Mouse (Mus musculus): ENCODE measurements at regions not wholly inside any gene's neighbourhood (a gene's known extent, or its start where the extent isn't known, plus 50 kb on each side); places are given as distances from the start of the nearest gene placed in this dataset.

GRCm38 (mm10) chr5:119060886-119061285 is 500.4 kb downstream of the Med13l start:
- no peak overlapping the region for H3K27ac ChIP-seq (ENCODE audit: insufficient read depth, low read length)
- TF ChIP-seq POLR2A (IDR thresholded peaks at IDR 0.05; ENCODE audit: extremely low read depth, insufficient read depth, low read length) (no peak), CTCF (IDR thresholded peaks at IDR 0.05; ENCODE audit: extremely low read depth, insufficient read depth, low read length) (no peak)
- H3K4me1 ChIP-seq (ENCODE audit: control insufficient read depth, insufficient read depth, low read length) = no peaks in the 10 kb centered on the region
- H3K4me3 ChIP-seq (ENCODE audit: insufficient read depth, low read length) = no peak overlapping the region

GRCm38 (mm10) chr5:119062478-119062877 is 502.0 kb downstream of the Med13l start:
- TF ChIP-seq CTCF (IDR thresholded peaks at IDR 0.05; ENCODE audit: extremely low read depth, insufficient read depth, low read length) (no peak), POLR2A (IDR thresholded peaks at IDR 0.05; ENCODE audit: extremely low read depth, insufficient read depth, low read length) (no peak)
- Histone ChIP-seq H3K4me1 (ENCODE audit: control insufficient read depth, insufficient read depth, low read length) (no peaks in the 10 kb centered on the region), H3K4me3 (ENCODE audit: insufficient read depth, low read length) (no peak overlapping the region), H3K27ac (ENCODE audit: insufficient read depth, low read length) (no peak overlapping the region)

- no peaks in the 10 kb centered on the region for H3K4me1 ChIP-seq (ENCODE audit: control insufficient read depth, insufficient read depth, low read length)
- no peak overlapping the region for H3K27ac ChIP-seq (ENCODE audit: insufficient read depth, low read length)
- TF ChIP-seq CTCF (IDR thresholded peaks at IDR 0.05; ENCODE audit: extremely low read depth, insufficient read depth, low read length) (no peak), POLR2A (IDR thresholded peaks at IDR 0.05; ENCODE audit: extremely low read depth, insufficient read depth, low read length) (no peak)
- H3K4me3 ChIP-seq (ENCODE audit: insufficient read depth, low read length) = no peak overlapping the region
Observed at GRCm38 (mm10) chr5:119066666-119067065, 506.2 kb downstream of the Med13l start.

DNA sequence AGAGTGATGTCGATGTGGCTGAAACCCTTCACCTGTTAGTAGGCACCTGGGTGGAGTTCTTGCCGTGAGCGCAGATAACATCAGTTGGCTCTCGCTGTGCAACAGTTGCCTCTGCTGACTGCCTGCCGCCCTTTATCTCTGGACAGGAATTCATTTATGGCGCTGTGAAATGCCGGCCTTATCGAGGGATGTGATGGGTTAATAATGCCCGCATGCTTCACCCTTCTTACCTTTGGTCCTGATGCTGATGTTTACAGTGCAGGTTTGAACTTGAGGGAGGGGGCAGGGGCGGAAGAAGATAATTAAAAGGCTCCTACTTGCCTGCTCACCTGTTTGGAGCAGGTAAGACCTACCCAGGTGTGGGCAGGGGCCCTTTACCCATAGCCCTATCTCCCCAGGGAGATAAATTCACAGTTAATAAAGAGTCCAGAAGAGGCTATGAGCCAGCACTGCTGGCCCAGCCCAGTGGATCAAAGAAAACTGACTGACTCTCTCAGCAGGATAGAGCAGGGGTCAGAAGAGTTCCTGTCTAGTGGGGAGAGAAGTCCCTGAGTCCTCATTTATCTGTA is 509.4 kb downstream of the Med13l start:
- Histone ChIP-seq H3K27ac (ENCODE audit: insufficient read depth, low read length) (no peak overlapping the region), H3K4me1 (ENCODE audit: control insufficient read depth, insufficient read depth, low read length) (no peaks in the 10 kb centered on the region), H3K4me3 (ENCODE audit: insufficient read depth, low read length) (no peak overlapping the region)
- TF ChIP-seq POLR2A (IDR thresholded peaks at IDR 0.05; ENCODE audit: extremely low read depth, insufficient read depth, low read length) (no peak), CTCF (IDR thresholded peaks at IDR 0.05; ENCODE audit: extremely low read depth, insufficient read depth, low read length) (no peak)

DNA sequence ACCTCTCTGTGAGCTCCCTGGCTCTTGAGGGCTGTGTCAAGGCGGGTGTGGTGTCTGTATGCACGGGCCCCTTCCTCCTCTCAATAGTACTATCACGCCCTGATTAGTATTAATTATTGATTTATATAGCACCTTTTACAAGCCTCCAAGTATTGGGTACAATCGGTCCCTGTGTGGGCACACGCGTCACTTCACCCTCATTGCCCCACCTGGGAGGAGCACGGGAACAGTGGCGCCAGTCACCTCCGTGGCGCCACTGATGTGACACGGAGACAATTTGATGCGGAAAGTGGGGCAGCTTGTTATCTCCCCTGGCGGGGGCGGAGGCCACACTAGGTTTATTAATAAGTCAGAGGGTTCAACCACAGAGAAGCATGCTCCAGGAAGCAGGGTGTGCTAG is 512.2 kb downstream of the Med13l start:
- no peak for TF ChIP-seq CTCF (IDR thresholded peaks at IDR 0.05; ENCODE audit: extremely low read depth, insufficient read depth, low read length)
- TF ChIP-seq POLR2A (IDR thresholded peaks at IDR 0.05; ENCODE audit: extremely low read depth, insufficient read depth, low read length) = no peak
- H3K4me1 ChIP-seq (ENCODE audit: control insufficient read depth, insufficient read depth, low read length) = no peaks in the 10 kb centered on the region
- H3K27ac ChIP-seq (ENCODE audit: insufficient read depth, low read length) = no peak overlapping the region
- H3K4me3 ChIP-seq (ENCODE audit: insufficient read depth, low read length) = no peak overlapping the region

DNA sequence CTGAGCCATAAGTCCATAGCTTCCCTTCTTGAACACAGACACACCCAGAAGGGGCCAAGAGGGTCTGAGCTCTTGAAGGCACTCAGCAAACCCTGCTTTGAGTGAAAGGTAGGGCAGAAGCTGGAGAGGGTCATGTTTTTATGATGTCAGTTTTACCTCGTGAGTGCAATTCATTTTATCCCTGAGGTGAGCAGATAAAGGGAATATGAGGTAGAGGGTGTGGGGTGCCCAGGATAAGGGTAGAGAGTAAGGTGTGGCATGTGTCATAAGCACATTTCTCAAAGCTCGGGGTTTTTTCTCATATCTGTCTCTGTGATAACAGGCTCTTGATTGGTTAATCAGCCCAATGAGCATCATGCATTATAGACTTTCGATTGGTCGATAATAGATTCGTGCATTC is 520.3 kb downstream of the Med13l start:
- no peaks in the 10 kb centered on the region for H3K4me1 ChIP-seq (ENCODE audit: control insufficient read depth, insufficient read depth, low read length)
- no peak overlapping the region for H3K4me3 ChIP-seq (ENCODE audit: insufficient read depth, low read length)
- H3K27ac ChIP-seq (ENCODE audit: insufficient read depth, low read length) = no peak overlapping the region
- TF ChIP-seq CTCF (IDR thresholded peaks at IDR 0.05; ENCODE audit: extremely low read depth, insufficient read depth, low read length) = no peak

- Histone ChIP-seq H3K4me3 (ENCODE audit: insufficient read depth, low read length) (no peak overlapping the region), H3K27ac (ENCODE audit: insufficient read depth, low read length) (no peak overlapping the region), H3K4me1 (ENCODE audit: control insufficient read depth, insufficient read depth, low read length) (no peaks in the 10 kb centered on the region)
- no peak for TF ChIP-seq POLR2A (IDR thresholded peaks at IDR 0.05; ENCODE audit: extremely low read depth, insufficient read depth, low read length)
- TF ChIP-seq CTCF (IDR thresholded peaks at IDR 0.05; ENCODE audit: extremely low read depth, insufficient read depth, low read length) = no peak
Observed at GRCm38 (mm10) chr5:119082895-119083294, 522.4 kb downstream of the Med13l start.

GRCm38 (mm10) chr5:119097576-119098193 is 537.2 kb downstream of the Med13l start:
- Histone ChIP-seq H3K4me3 (ENCODE audit: insufficient read depth, low read length) (no peak overlapping the region), H3K27ac (ENCODE audit: insufficient read depth, low read length) (no peak overlapping the region), H3K4me1 (ENCODE audit: control insufficient read depth, insufficient read depth, low read length) (peaks cover 2% of the 10 kb centered on the region; the same call in 1 of the 2 replicates)
- TF ChIP-seq POLR2A (IDR thresholded peaks at IDR 0.05; ENCODE audit: extremely low read depth, insufficient read depth, low read length) (no peak), CTCF (IDR thresholded peaks at IDR 0.05; ENCODE audit: extremely low read depth, insufficient read depth, low read length) (no peak)

- H3K4me1 ChIP-seq (ENCODE audit: control insufficient read depth, insufficient read depth, low read length) = peaks cover 2% of the 10 kb centered on the region; the same call in 1 of the 2 replicates
- no peak for TF ChIP-seq POLR2A (IDR thresholded peaks at IDR 0.05; ENCODE audit: extremely low read depth, insufficient read depth, low read length)
- TF ChIP-seq CTCF (IDR thresholded peaks at IDR 0.05; ENCODE audit: extremely low read depth, insufficient read depth, low read length) = no peak
- H3K27ac ChIP-seq (ENCODE audit: insufficient read depth, low read length) = no peak overlapping the region
- no peak overlapping the region for H3K4me3 ChIP-seq (ENCODE audit: insufficient read depth, low read length)
Observed at GRCm38 (mm10) chr5:119099817-119100216, 539.3 kb downstream of the Med13l start.

GRCm38 (mm10) chr5:119103503-119103902 is 543.0 kb downstream of the Med13l start:
- Histone ChIP-seq H3K4me1 (ENCODE audit: control insufficient read depth, insufficient read depth, low read length) (peaks cover 2% of the 10 kb centered on the region; the same call in 1 of the 2 replicates), H3K4me3 (ENCODE audit: insufficient read depth, low read length) (no peak overlapping the region), H3K27ac (ENCODE audit: insufficient read depth, low read length) (no peak overlapping the region)
- TF ChIP-seq CTCF (IDR thresholded peaks at IDR 0.05; ENCODE audit: extremely low read depth, insufficient read depth, low read length) (no peak), POLR2A (IDR thresholded peaks at IDR 0.05; ENCODE audit: extremely low read depth, insufficient read depth, low read length) (no peak)
